In the genomic region with DNA sequence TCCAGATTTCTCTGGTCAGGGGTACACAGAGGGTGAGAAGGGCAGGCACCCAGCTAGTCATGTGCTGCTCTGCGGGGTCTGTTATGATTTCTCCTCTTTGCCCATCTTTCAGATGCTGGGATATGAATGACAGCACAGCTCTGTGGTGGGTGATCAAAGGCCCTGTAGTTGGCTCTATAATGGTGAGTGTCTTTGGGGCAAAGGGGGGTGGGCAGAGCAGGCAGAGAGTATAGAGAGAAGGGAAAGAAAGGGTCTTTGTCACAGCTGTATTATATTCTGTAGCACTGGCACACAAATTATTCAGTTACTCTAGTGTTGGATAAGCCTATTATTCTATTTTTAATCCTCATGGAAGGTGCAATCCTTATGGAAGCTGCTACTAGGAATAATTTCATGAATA, we compare ENCODE assay signal across 22 mouse cellular contexts. TPM values are rescaled to one million over a fixed set of nuclear protein-coding genes. Genes with fewer than 3 reads are reported as not detected.
DNase-seq lines count a peak whose midpoint lies in the region; ATAC-seq and TF ChIP-seq lines count a peak whose summit lies in the region.
"Had no signal": no experiment of that assay in that cellular context is flagged by ENCODE, and none has a peak within 500 bp of the region (broad histone marks: within the 10 kb centered on the region; RNA-seq: fewer than 3 reads in every experiment).

No protein-coding gene starts in this region.

- no peaks in the 10 kb centered on the region for H3K27me3 ChIP-seq in midbrain, embryonic 10.5 days (ENCODE audit: low read depth, poor library complexity, severe bottlenecking)
- no peaks in the 10 kb centered on the region for H3K27me3 ChIP-seq in midbrain, postnatal 0 days (ENCODE audit: insufficient read depth, low read length)
- H3K27me3 ChIP-seq in midbrain, embryonic 13.5 days = no peaks in the 10 kb centered on the region
- no peaks in the 10 kb centered on the region for H3K27me3 ChIP-seq in midbrain, embryonic 16.5 days (ENCODE audit: control insufficient read depth, insufficient read depth, low read depth, low read length)
- H3K27me3 ChIP-seq: forebrain, embryonic 13.5 days had no signal

- no peak overlapping the region for H3K4me3 ChIP-seq in midbrain, embryonic 10.5 days
- H3K4me3 ChIP-seq in midbrain, postnatal 0 days (ENCODE audit: low read depth, low read length) = no peak overlapping the region
- no peak overlapping the region for H3K4me3 ChIP-seq in midbrain, embryonic 13.5 days (replicated peaks)
- H3K4me3 ChIP-seq in midbrain, embryonic 16.5 days (ENCODE audit: low read depth, low read length) = no peak overlapping the region
- H3K4me3 ChIP-seq: forebrain, embryonic 10.5 days; forebrain, embryonic 13.5 days; heart, adult 2 months; heart, embryonic 10.5 days; heart, embryonic 13.5 days had no signal

- DNase-seq in midbrain, embryonic 10.5 days (ENCODE audit: low spot score) = no peak
- no peak for DNase-seq in midbrain, postnatal 0 days (ENCODE audit: low spot score)
- DNase-seq in layer of hippocampus, adult 9-11 months = no peak
- no peak for DNase-seq in urinary bladder, postnatal 10 days (ENCODE audit: low spot score)
- DNase-seq: adrenal gland, adult 8-10 months; adrenal gland, postnatal 36 days; cerebellum, adult 18-20 months; cerebellum, adult 9-10 months; cerebellum, postnatal 14 days; gastrocnemius, postnatal 25 days; heart, adult 2 months; heart, postnatal 14 days; heart, postnatal 4 days had no signal

- TF ChIP-seq CTCF in midbrain, postnatal 0 days (IDR thresholded peaks at IDR 0.05) = no peak

- H3K4me2 ChIP-seq in midbrain, postnatal 0 days (ENCODE audit: low read depth, low read length, poor library complexity, severe bottlenecking) = no peak overlapping the region
- H3K4me2 ChIP-seq in midbrain, embryonic 13.5 days (replicated peaks) = no peak overlapping the region
- no peak overlapping the region for H3K4me2 ChIP-seq in midbrain, embryonic 16.5 days (ENCODE audit: low read length)
- H3K4me2 ChIP-seq: forebrain, embryonic 13.5 days; heart, embryonic 13.5 days; hindbrain, embryonic 14.5 days had no signal

- 94% methylated on average over 1 of the region's 1 CpGs for WGBS in midbrain, embryonic 10.5 days
- 50% methylated on average over 1 of the region's 1 CpGs for WGBS in midbrain, postnatal 0 days
- WGBS in midbrain, embryonic 13.5 days = 52% methylated on average over 1 of the region's 1 CpGs
- WGBS in midbrain, embryonic 16.5 days = 35% methylated on average over 1 of the region's 1 CpGs

- peaks cover 68% of the 10 kb centered on the region for H3K36me3 ChIP-seq in midbrain, embryonic 10.5 days
- peaks cover 42% of the 10 kb centered on the region for H3K36me3 ChIP-seq in midbrain, postnatal 0 days (ENCODE audit: insufficient read depth, low read length)
- H3K36me3 ChIP-seq in midbrain, embryonic 13.5 days = peaks cover 58% of the 10 kb centered on the region
- peaks cover 10% of the 10 kb centered on the region for H3K36me3 ChIP-seq in midbrain, embryonic 16.5 days (ENCODE audit: control insufficient read depth, insufficient read depth, low read length)
- H3K36me3 ChIP-seq: forebrain, embryonic 10.5 days; heart, embryonic 10.5 days; heart, embryonic 13.5 days had no signal

- peak overlapping the region; percentile 2; the same call in 1 of the 2 replicates for H3K27ac ChIP-seq in midbrain, embryonic 10.5 days (replicated peaks)
- no peak overlapping the region for H3K27ac ChIP-seq in midbrain, postnatal 0 days (ENCODE audit: low read depth, low read length)
- 0 out of 2 replicates have a peak overlapping the region, but pooled peaks have one; percentile 2 for H3K27ac ChIP-seq in midbrain, embryonic 13.5 days
- H3K27ac ChIP-seq in midbrain, embryonic 16.5 days (ENCODE audit: low read length) = peak overlapping the region; percentile 36
- H3K27ac ChIP-seq: forebrain, embryonic 10.5 days; forebrain, embryonic 13.5 days; heart, adult 2 months; heart, embryonic 10.5 days; heart, embryonic 13.5 days; hindbrain, embryonic 14.5 days; hindbrain, postnatal 0 days had no signal

- no peak for ATAC-seq in midbrain, postnatal 0 days (ENCODE audit: low FRiP score)
- ATAC-seq in midbrain, embryonic 13.5 days = peak; percentile 51; the same call in 1 of the 2 replicates
- ATAC-seq in midbrain, embryonic 16.5 days = no peak
- ATAC-seq: activated CD4-positive, CD25-positive, alpha-beta regulatory T cell, adult 4 months; forebrain, embryonic 13.5 days; hindbrain, postnatal 0 days had no signal

- peaks cover 33% of the 10 kb centered on the region for H3K4me1 ChIP-seq in midbrain, embryonic 10.5 days
- H3K4me1 ChIP-seq in midbrain, postnatal 0 days (ENCODE audit: insufficient read depth, low read length) = 0 out of 2 replicates have a peak, but pooled peaks cover 6% of the 10 kb centered on the region
- H3K4me1 ChIP-seq in midbrain, embryonic 13.5 days (replicated peaks) = peaks cover 30% of the 10 kb centered on the region
- peaks cover 20% of the 10 kb centered on the region for H3K4me1 ChIP-seq in midbrain, embryonic 16.5 days (ENCODE audit: control insufficient read depth, insufficient read depth, low read length)

- no peak overlapping the region for H3K9ac ChIP-seq in midbrain, postnatal 0 days (replicated peaks; ENCODE audit: low read length, poor library complexity, severe bottlenecking)
- no peak overlapping the region for H3K9ac ChIP-seq in midbrain, embryonic 13.5 days (replicated peaks)
- H3K9ac ChIP-seq in midbrain, embryonic 16.5 days (ENCODE audit: low read depth, low read length) = no peak overlapping the region
- H3K9ac ChIP-seq: forebrain, embryonic 13.5 days; heart, embryonic 13.5 days; hindbrain, embryonic 14.5 days had no signal

- H3K9me3 ChIP-seq in midbrain, embryonic 10.5 days (replicated peaks) = no peaks in the 10 kb centered on the region
- H3K9me3 ChIP-seq in midbrain, postnatal 0 days (ENCODE audit: low read length) = no peaks in the 10 kb centered on the region
- no peaks in the 10 kb centered on the region for H3K9me3 ChIP-seq in midbrain, embryonic 13.5 days
- H3K9me3 ChIP-seq in midbrain, embryonic 16.5 days (replicated peaks; ENCODE audit: control insufficient read depth, low read length, poor library complexity, severe bottlenecking) = no peaks in the 10 kb centered on the region
- H3K9me3 ChIP-seq: forebrain, embryonic 10.5 days; forebrain, embryonic 13.5 days; heart, embryonic 10.5 days; heart, embryonic 13.5 days had no signal

RNA-seq across cellular contexts. Expression of a gene that starts 29.2 kb away (rescaled TPM):
- polyA plus RNA-seq in midbrain, embryonic 10.5 days (2016; fragmentation: Nextera tagmentation; extraction: Ambion mirVana) = 31.4 and 34.3 TPM in 2 replicates
- total RNA-seq in midbrain, postnatal 0 days (2014; rRNA removed) = 207 and 209 TPM in 2 replicates
- 68.6 and 72.5 TPM in 2 replicates for polyA plus RNA-seq in midbrain, postnatal 0 days (2015; fragmentation: Nextera tagmentation; extraction: Ambion mirVana)
- polyA plus RNA-seq in midbrain, embryonic 13.5 days (2015; fragmentation: Nextera tagmentation; extraction: Ambion mirVana) = 31.3 and 33.5 TPM in 2 replicates
- 46.9 and 60.8 TPM in 2 replicates for polyA plus RNA-seq in midbrain, embryonic 16.5 days (2015; fragmentation: Nextera tagmentation; extraction: Ambion mirVana)
- polyA plus RNA-seq: activated CD4-positive, CD25-positive, alpha-beta regulatory T cell, adult 4 months had no signal
